In the genomic region with DNA sequence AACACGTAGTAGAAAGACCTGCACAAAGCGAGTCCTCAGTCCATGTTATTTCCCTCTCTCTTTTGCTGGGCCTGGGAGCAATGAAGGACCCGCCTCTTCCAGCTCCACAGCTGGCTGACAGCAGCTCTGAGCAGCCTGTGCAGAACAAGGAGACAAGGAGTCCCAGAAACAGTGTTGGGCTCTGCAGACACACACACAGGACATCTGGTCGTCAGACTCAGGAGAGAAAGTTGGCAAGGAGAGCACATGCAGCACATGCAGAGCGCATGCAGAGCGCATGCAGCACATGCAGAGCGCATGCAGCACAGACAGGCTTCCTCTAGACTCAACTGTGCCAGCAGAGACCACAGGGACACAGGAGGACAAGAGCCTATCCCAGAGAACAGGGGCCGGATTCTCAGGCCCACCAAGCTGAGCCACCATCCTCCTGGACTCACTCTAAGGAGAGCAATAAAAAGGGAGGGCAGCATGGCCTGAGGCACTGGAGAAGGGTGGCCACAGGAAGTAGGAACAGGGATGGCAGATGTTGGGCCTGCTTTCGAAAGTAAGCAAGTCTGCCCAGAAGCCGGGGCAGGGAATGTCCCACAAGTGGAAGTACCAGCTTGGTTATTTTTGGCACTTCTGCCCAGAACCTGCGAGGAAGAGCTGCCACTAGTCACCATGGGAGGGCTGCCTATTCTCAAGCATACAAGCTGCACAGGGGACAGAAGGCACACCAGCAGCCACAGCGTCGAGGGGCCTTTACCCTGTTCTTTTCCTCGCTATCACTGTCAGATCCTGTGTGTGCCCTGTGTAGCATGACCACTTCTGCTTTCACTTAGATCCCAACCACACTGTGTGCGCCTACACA, we compare ENCODE assay signal across 7 mouse cellular contexts. TPM values are rescaled to one million over a fixed set of nuclear protein-coding genes. Genes with fewer than 3 reads are reported as not detected.
DNase-seq lines count a peak whose midpoint lies in the region; ATAC-seq and TF ChIP-seq lines count a peak whose summit lies in the region.

No protein-coding gene starts in this region.

- no peaks in the 10 kb centered on the region for H3K36me3 ChIP-seq in midbrain, embryonic 13.5 days
- H3K36me3 ChIP-seq in midbrain, embryonic 14.5 days (ENCODE audit: control insufficient read depth, insufficient read depth, low read length): no peaks in the 10 kb centered on the region
- H3K36me3 ChIP-seq in heart, embryonic 16.5 days (ENCODE audit: control insufficient read depth, insufficient read depth): no peaks in the 10 kb centered on the region
- peaks cover 17% of the 10 kb centered on the region for H3K36me3 ChIP-seq in liver, embryonic 16.5 days (ENCODE audit: control insufficient read depth, insufficient read depth)

- H3K9ac ChIP-seq in midbrain, embryonic 13.5 days (replicated peaks): no peak overlapping the region
- no peak overlapping the region for H3K9ac ChIP-seq in midbrain, embryonic 14.5 days (replicated peaks; ENCODE audit: low read length)
- H3K9ac ChIP-seq in heart, embryonic 16.5 days (ENCODE audit: low read length): peak overlapping the region; percentile 6
- no peak overlapping the region; the same call in 1 of the 2 replicates for H3K9ac ChIP-seq in liver, embryonic 16.5 days (ENCODE audit: low read depth, low read length)

- TF ChIP-seq POLR2A in cortical plate, adult 2 months (IDR thresholded peaks at IDR 0.05; ENCODE audit: extremely low read depth, insufficient read depth, low read length): no peak

- no peak for ATAC-seq in midbrain, embryonic 13.5 days
- ATAC-seq in midbrain, embryonic 14.5 days (ENCODE audit: low FRiP score, low TSS enrichment): no peak
- ATAC-seq in heart, embryonic 16.5 days (replicated peaks; ENCODE audit: extremely low read depth, insufficient read depth, low FRiP score): no peak
- no peak for ATAC-seq in liver, embryonic 16.5 days (ENCODE audit: low read depth)

- no peak for TF ChIP-seq CTCF in cortical plate, adult 2 months (IDR thresholded peaks at IDR 0.05; ENCODE audit: extremely low read depth, insufficient read depth, low read length)

- H3K9me3 ChIP-seq in midbrain, embryonic 13.5 days: no peaks in the 10 kb centered on the region
- H3K9me3 ChIP-seq in midbrain, embryonic 14.5 days (ENCODE audit: control insufficient read depth, low read length): no peaks in the 10 kb centered on the region
- no peaks in the 10 kb centered on the region for H3K9me3 ChIP-seq in heart, embryonic 16.5 days (replicated peaks; ENCODE audit: control insufficient read depth, low read length)
- H3K9me3 ChIP-seq in liver, embryonic 16.5 days (replicated peaks; ENCODE audit: control insufficient read depth, low read length): no peaks in the 10 kb centered on the region

- H3K27me3 ChIP-seq in midbrain, embryonic 13.5 days: no peaks in the 10 kb centered on the region
- no peaks in the 10 kb centered on the region for H3K27me3 ChIP-seq in midbrain, embryonic 14.5 days (ENCODE audit: control insufficient read depth, insufficient read depth, low read length)
- H3K27me3 ChIP-seq in heart, embryonic 16.5 days (ENCODE audit: control insufficient read depth, insufficient read depth, low read length): no peaks in the 10 kb centered on the region
- H3K27me3 ChIP-seq in liver, embryonic 16.5 days (ENCODE audit: control insufficient read depth, insufficient read depth, low read depth, low read length): no peaks in the 10 kb centered on the region

- H3K4me3 ChIP-seq in midbrain, embryonic 13.5 days (replicated peaks): no peak overlapping the region
- no peak overlapping the region for H3K4me3 ChIP-seq in midbrain, embryonic 14.5 days (replicated peaks; ENCODE audit: low read depth, low read length)
- no peak overlapping the region for H3K4me3 ChIP-seq in cortical plate, adult 2 months (ENCODE audit: insufficient read depth, low read length)
- no peak overlapping the region for H3K4me3 ChIP-seq in heart, embryonic 16.5 days (ENCODE audit: low read length)
- H3K4me3 ChIP-seq in liver, embryonic 16.5 days (ENCODE audit: low read depth, low read length): no peak overlapping the region

- peak overlapping the region; percentile 27; the same call in 1 of the 2 replicates for H3K27ac ChIP-seq in midbrain, embryonic 13.5 days
- H3K27ac ChIP-seq in midbrain, embryonic 14.5 days (replicated peaks; ENCODE audit: low read depth, low read length): no peak overlapping the region
- peak overlapping the region; percentile 36; the same call in 1 of the 2 replicates for H3K27ac ChIP-seq in cortical plate, adult 2 months (ENCODE audit: insufficient read depth, low read length)
- H3K27ac ChIP-seq in heart, embryonic 16.5 days (ENCODE audit: low read length): peak overlapping the region; percentile 77
- peak overlapping the region; percentile 48; the same call in 1 of the 2 replicates for H3K27ac ChIP-seq in liver, embryonic 16.5 days (ENCODE audit: low read length)

- H3K4me2 ChIP-seq in midbrain, embryonic 13.5 days (replicated peaks): no peak overlapping the region
- H3K4me2 ChIP-seq in midbrain, embryonic 14.5 days (ENCODE audit: low read length): no peak overlapping the region
- H3K4me2 ChIP-seq in heart, embryonic 16.5 days (ENCODE audit: low read depth, low read length): peak overlapping the region; percentile 4; the same call in 1 of the 2 replicates
- peak overlapping the region; percentile 15 for H3K4me2 ChIP-seq in liver, embryonic 16.5 days (ENCODE audit: low read depth, low read length)

- no peak for DNase-seq in midbrain, embryonic 14.5 days
- DNase-seq in T-cell, adult 2 months (ENCODE audit: low spot score): no peak
- DNase-seq in embryo, embryonic 9.5 days (ENCODE audit: extremely low spot score): no peak

- WGBS in midbrain, embryonic 13.5 days: 84% methylated on average over 15 of the region's 15 CpGs
- WGBS in midbrain, embryonic 14.5 days: 81% methylated on average over 15 of the region's 15 CpGs
- 50% methylated on average over 15 of the region's 15 CpGs for WGBS in heart, embryonic 16.5 days
- WGBS in liver, embryonic 16.5 days (ENCODE audit: insufficient replicate concordance): 59% methylated on average over 15 of the region's 15 CpGs

- H3K4me1 ChIP-seq in midbrain, embryonic 13.5 days (replicated peaks): peaks cover 65% of the 10 kb centered on the region
- H3K4me1 ChIP-seq in midbrain, embryonic 14.5 days (ENCODE audit: control insufficient read depth, insufficient read depth, low read length): peaks cover 42% of the 10 kb centered on the region
- peaks cover 17% of the 10 kb centered on the region for H3K4me1 ChIP-seq in cortical plate, adult 2 months (ENCODE audit: control insufficient read depth, insufficient read depth, low read length)
- peaks cover 79% of the 10 kb centered on the region for H3K4me1 ChIP-seq in heart, embryonic 16.5 days (ENCODE audit: control insufficient read depth, insufficient read depth, low read length)
- H3K4me1 ChIP-seq in liver, embryonic 16.5 days (ENCODE audit: control insufficient read depth, low read depth, low read length): peaks cover 58% of the 10 kb centered on the region

RNA-seq across cellular contexts. Expression of gene Elmsan1, which starts 30.7 kb away (rescaled TPM):
- 3.6 and 5.2 TPM in 2 replicates for polyA plus RNA-seq in midbrain, embryonic 13.5 days (2015; fragmentation: Nextera tagmentation; extraction: Ambion mirVana)
- 2.7 and 4.3 TPM in 2 replicates for polyA plus RNA-seq in midbrain, embryonic 14.5 days (2014; fragmentation: Nextera tagmentation; extraction: Ambion mirVana)
- polyA plus RNA-seq in cortical plate, adult 2 months (2012; rRNA removed): 6.9 and 7.3 TPM in 2 replicates
- polyA plus RNA-seq in heart, embryonic 16.5 days (2015; fragmentation: Nextera tagmentation; extraction: Ambion mirVana): 7.1 and 7.5 TPM in 2 replicates
- polyA plus RNA-seq in liver, embryonic 16.5 days (2015; fragmentation: Nextera tagmentation; extraction: Ambion mirVana): 6.9 and 7.8 TPM in 2 replicates

RNA-seq across cellular contexts. Expression of gene Pnma1, which starts 39.7 kb away (rescaled TPM):
- polyA plus RNA-seq in midbrain, embryonic 13.5 days (2015; fragmentation: Nextera tagmentation; extraction: Ambion mirVana): 5.5 and 6.5 TPM in 2 replicates
- 5.4 and 6.2 TPM in 2 replicates for polyA plus RNA-seq in midbrain, embryonic 14.5 days (2014; fragmentation: Nextera tagmentation; extraction: Ambion mirVana)
- 3.0 and 3.7 TPM in 2 replicates for polyA plus RNA-seq in cortical plate, adult 2 months (2012; rRNA removed)
- polyA plus RNA-seq in heart, embryonic 16.5 days (2015; fragmentation: Nextera tagmentation; extraction: Ambion mirVana): 0.59 and 0.60 TPM in 2 replicates
- polyA plus RNA-seq in liver, embryonic 16.5 days (2015; fragmentation: Nextera tagmentation; extraction: Ambion mirVana): 0.12 and 0.14 TPM in 2 replicates

Comparison
In these comparisons a context has a peak if more than half of its experiments do, and no peak if none do; other contexts are left out.
1. H3K4me2 ChIP-seq: peak in heart, embryonic 16.5 days (single experiment) and liver, embryonic 16.5 days (single experiment); none in midbrain, embryonic 13.5 days (single experiment) and midbrain, embryonic 14.5 days (single experiment).